Mouse (Mus musculus) lung, embryonic 14.5 days (tissue): ENCODE data around the gene Pparg. TPM values are rescaled to one million over a fixed set of nuclear protein-coding genes. Genes with fewer than 3 reads are reported as not detected.
A peak's percentile ranks its signal among the peaks of the same experiment; 100 is the strongest.

ENCODE experiments used
- ATAC-seq: fragments of 200-750 bp; cut with Nextera tagmentation; 2 replicates; pipeline ENCODE4 v1.8.0; 2017; ENCODE audit warnings: mild to moderate bottlenecking, moderate TSS enrichment, moderate library complexity; ENCODE audit not compliant: insufficient read depth
- DNase-seq: peaks from one replicate; pipeline ENCODE4 v3.0.0-alpha.2; 2015
- H3K27ac ChIP-seq: fragments of 300-500 bp; sonication (generic); 2 replicates; pipeline ENCODE4 v1.5.1; 2014; ENCODE audit warnings: low read depth, mild to moderate bottlenecking, moderate library complexity
- H3K27me3 ChIP-seq: fragments of 300-500 bp; sonication (generic); 2 replicates; pipeline ENCODE4 v1.6.1; 2014; ENCODE audit warnings: low read length, control low read depth; ENCODE audit not compliant: insufficient read depth
- H3K36me3 ChIP-seq: fragments of 300-500 bp; sonication (generic); 2 replicates; pipeline ENCODE4 v1.6.1; 2014; ENCODE audit warnings: control low read depth; ENCODE audit not compliant: insufficient read depth
- H3K4me1 ChIP-seq: fragments of 300-500 bp; sonication (generic); 2 replicates; pipeline ENCODE4 v1.6.1; 2014; ENCODE audit warnings: antibody characterized with exemption, control low read depth; ENCODE audit not compliant: insufficient read depth
- H3K4me2 ChIP-seq: fragments of 300-500 bp; sonication (generic); 2 replicates; pipeline ENCODE4 v1.6.1; 2014; ENCODE audit warnings: mild to moderate bottlenecking
- H3K4me3 ChIP-seq: fragments of 300-500 bp; sonication (generic); 2 replicates; pipeline ENCODE4 v1.5.1; 2014; ENCODE audit warnings: low read depth, low read length
- H3K9ac ChIP-seq: fragments of 300-500 bp; sonication (generic); 2 replicates; pipeline ENCODE4 v1.6.1; 2014
- H3K9me3 ChIP-seq: fragments of 300-500 bp; sonication (generic); 2 replicates; pipeline ENCODE4 v1.6.1; 2016; ENCODE audit warnings: low read depth, low read length, control low read depth
- CTCF ChIP-seq: IDR thresholded peaks from 2 replicates; pipeline ENCODE4 v1.5.1; 2016; ENCODE audit warnings: antibody characterized with exemption, low read depth
- WGBS: fragments of 180-500 bp; shearing (Covaris S2); extraction: QIAGEN DNeasy Blood & Tissue Kit; methylation state at CpG from one replicate; pipeline ENCODE4 v1.1.7; 2014; 5-methylcytosine and 5-hydroxymethylcytosine counted together
- polyA plus RNA-seq: library from polyadenylated mRNA; unstranded; fragments of >200 nt; fragmentation: Nextera tagmentation; extraction: Ambion mirVana; gene quantifications from 2 replicates; pipeline ENCODE4 v1.2.1, GENCODE M21; 2014

The Pparg gene
- polyA plus RNA-seq, 1 experiment from 2014 or later, result 2.2 TPM

GRCm38 (mm10) chr6:115361606-115362462 lies 1.1 kb downstream of the Pparg start:
- Histone ChIP-seq H3K4me2 (peak overlapping the region; percentile 99), H3K4me3 (peak overlapping the region; percentile 56)
- ATAC-seq, result peak; percentile 74

GRCm38 (mm10) chr6:115366869-115367610 lies 6.3 kb downstream of the Pparg start:
- no peak overlapping the region for H3K4me2 ChIP-seq
- 70% methylated on average over 3 of the region's 3 CpGs for WGBS
- no peak overlapping the region for H3K27ac ChIP-seq
- H3K4me1 ChIP-seq, result no peaks in the 10 kb centered on the region
- ATAC-seq, result no peak
- no peak for TF ChIP-seq CTCF
- no peak overlapping the region for H3K4me3 ChIP-seq
- DNase-seq, result no peak
- H3K9me3 ChIP-seq, result no peaks in the 10 kb centered on the region
- peaks cover 7% of the 10 kb centered on the region for H3K27me3 ChIP-seq
- H3K36me3 ChIP-seq, result no peaks in the 10 kb centered on the region
- no peak overlapping the region for H3K9ac ChIP-seq

More at GRCm38 (mm10) chr6:115361606-115362462, 1.1 kb downstream of the Pparg start:
- no peaks in the 10 kb centered on the region for H3K4me1 ChIP-seq
- WGBS, result 1% methylated on average over 48 of the region's 48 CpGs
- peaks cover 25% of the 10 kb centered on the region for H3K27me3 ChIP-seq
- peak; percentile 34 for DNase-seq
- no peaks in the 10 kb centered on the region for H3K36me3 ChIP-seq
- H3K9me3 ChIP-seq, result 0 out of 2 replicates have a peak, but pooled peaks cover 4% of the 10 kb centered on the region
- peak overlapping the region; percentile 60 for H3K9ac ChIP-seq
- TF ChIP-seq CTCF, result no peak
- H3K27ac ChIP-seq, result no peak overlapping the region

GRCm38 (mm10) chr6:115374871-115375852 lies 14.4 kb downstream of the Pparg start:
- Histone ChIP-seq H3K4me2 (no peak overlapping the region), H3K27ac (no peak overlapping the region), H3K9me3 (no peaks in the 10 kb centered on the region), H3K27me3 (no peaks in the 10 kb centered on the region), H3K36me3 (no peaks in the 10 kb centered on the region), H3K4me1 (no peaks in the 10 kb centered on the region), H3K9ac (no peak overlapping the region), H3K4me3 (no peak overlapping the region)
- WGBS, result 82% methylated on average over 5 of the region's 5 CpGs
- ATAC-seq (no peak), DNase-seq (no peak)
- TF ChIP-seq CTCF, result no peak

- Histone ChIP-seq H3K27me3 (no peaks in the 10 kb centered on the region), H3K4me2 (no peak overlapping the region), H3K9me3 (no peaks in the 10 kb centered on the region), H3K4me3 (no peak overlapping the region), H3K36me3 (no peaks in the 10 kb centered on the region), H3K9ac (no peak overlapping the region), H3K4me1 (no peaks in the 10 kb centered on the region), H3K27ac (no peak overlapping the region)
- ATAC-seq, result no peak
- no peak for DNase-seq
- no peak for TF ChIP-seq CTCF
- WGBS, result 83% methylated on average over 5 of the region's 5 CpGs
Observed at GRCm38 (mm10) chr6:115380596-115380995, 19.8 kb downstream of the Pparg start.

- ATAC-seq, result no peak
- Histone ChIP-seq H3K36me3 (no peaks in the 10 kb centered on the region), H3K4me2 (no peak overlapping the region), H3K27me3 (no peaks in the 10 kb centered on the region), H3K27ac (no peak overlapping the region), H3K9me3 (no peaks in the 10 kb centered on the region), H3K9ac (no peak overlapping the region), H3K4me1 (no peaks in the 10 kb centered on the region), H3K4me3 (no peak overlapping the region)
- 52% methylated on average over 5 of the region's 5 CpGs for whole genome bisulfite sequencing
- TF ChIP-seq CTCF, result no peak
- peak; percentile 23 for DNase-seq
Observed at GRCm38 (mm10) chr6:115382712-115383111, 22.0 kb downstream of the Pparg start.

- WGBS, result 79% methylated on average over 4 of the region's 4 CpGs
- H3K4me3 ChIP-seq, result no peak overlapping the region
- H3K27ac ChIP-seq, result no peak overlapping the region
- TF ChIP-seq CTCF, result no peak
- H3K27me3 ChIP-seq, result no peaks in the 10 kb centered on the region
- H3K9ac ChIP-seq, result no peak overlapping the region
- H3K36me3 ChIP-seq, result no peaks in the 10 kb centered on the region
- H3K4me1 ChIP-seq, result no peaks in the 10 kb centered on the region
- no peak for ATAC-seq
- H3K9me3 ChIP-seq, result no peaks in the 10 kb centered on the region
- H3K4me2 ChIP-seq, result no peak overlapping the region
- DNase-seq, result no peak
Observed at GRCm38 (mm10) chr6:115389945-115390540, 29.3 kb downstream of the Pparg start.
